Mouse (Mus musculus): ENCODE data around the gene Rlf.
"Not testable (repeated sequence)": the region's sequence is repeated elsewhere in the genome, so short reads cannot be mapped to it uniquely, and the experiment has no call there.

- not testable (repeated sequence) for TF ChIP-seq EP300 (IDR thresholded peaks at IDR 0.05; ENCODE audit: insufficient read depth, low read depth, low read length); CTCF (IDR thresholded peaks at IDR 0.05; ENCODE audit: low read depth, low read length)
Observed at GRCm38 (mm10) chr4:121166697-121167096, 48.2 kb downstream of the Rlf start.
